Mouse (Mus musculus): ENCODE measurements at regions not wholly inside any gene's neighbourhood (a gene's known extent, or its start where the extent isn't known, plus 50 kb on each side); places are given as distances from the start of the nearest gene placed in this dataset.

- no peak for DNase-seq (ENCODE audit: low spot score)
Measured at GRCm38 (mm10) chr2:81251321-81251720, 634.3 kb downstream of the Nup35 start.

DNA sequence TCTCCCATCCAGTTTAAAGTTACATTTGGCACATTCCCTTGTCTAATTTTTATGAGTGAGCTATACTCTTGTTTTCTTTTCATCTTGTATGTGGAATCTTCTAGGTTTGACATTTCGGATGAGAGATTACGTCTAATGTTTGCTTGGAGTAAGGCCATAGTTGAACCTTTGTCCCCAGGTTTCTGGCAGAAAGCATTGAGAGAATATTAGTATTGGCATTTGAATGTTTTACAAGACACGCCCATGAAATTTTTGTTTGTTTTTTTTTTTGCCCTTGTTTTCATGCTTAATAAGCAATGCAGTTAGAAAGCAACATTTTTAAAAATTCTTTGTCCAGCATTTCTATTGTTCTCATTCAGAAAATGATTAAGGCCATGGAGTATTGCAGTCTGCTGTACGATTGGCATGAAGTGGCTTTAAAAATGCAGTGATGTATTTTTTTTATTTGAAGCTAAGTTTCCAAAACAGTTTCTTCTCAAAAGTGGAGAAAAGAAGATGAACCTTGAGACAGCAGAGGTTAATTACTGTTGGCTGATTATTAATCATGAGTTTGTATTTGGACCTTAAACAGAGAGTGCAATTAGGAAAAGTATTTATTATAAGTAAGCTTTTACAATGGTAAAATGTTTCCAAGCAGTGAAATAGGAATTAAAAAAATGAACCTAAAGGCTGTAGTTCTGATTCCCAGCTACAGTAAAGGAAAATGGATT is 645.2 kb downstream of the Nup35 start:
- DNase-seq (ENCODE audit: low spot score): no peak

GRCm38 (mm10) chr2:81269245-81269880 is 652.3 kb downstream of the Nup35 start:
- no peak for DNase-seq (ENCODE audit: low spot score)

- DNase-seq (ENCODE audit: low spot score): no peak
Measured at GRCm38 (mm10) chr2:81270914-81271313, 653.9 kb downstream of the Nup35 start.

DNA sequence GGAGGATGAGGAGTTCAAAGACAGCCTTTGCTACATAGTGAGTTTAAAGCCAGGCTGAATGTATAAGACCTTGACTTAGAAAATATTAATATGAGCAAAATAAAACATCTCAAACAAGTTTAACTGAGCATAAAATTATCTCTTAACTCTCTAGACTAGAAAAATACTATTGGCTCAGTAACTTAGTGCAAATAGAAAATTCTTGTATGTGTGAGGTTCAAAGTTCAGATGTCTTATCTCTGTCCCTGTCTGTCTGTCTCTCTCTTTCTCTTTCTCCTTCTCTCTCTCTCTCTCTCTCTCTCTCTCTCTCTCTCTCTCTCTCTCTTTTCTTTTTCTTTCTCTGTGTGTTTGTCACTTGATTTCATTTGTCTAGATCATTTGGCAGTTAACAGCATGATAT is 655.5 kb downstream of the Nup35 start:
- DNase-seq (ENCODE audit: low spot score): no peak

DNA sequence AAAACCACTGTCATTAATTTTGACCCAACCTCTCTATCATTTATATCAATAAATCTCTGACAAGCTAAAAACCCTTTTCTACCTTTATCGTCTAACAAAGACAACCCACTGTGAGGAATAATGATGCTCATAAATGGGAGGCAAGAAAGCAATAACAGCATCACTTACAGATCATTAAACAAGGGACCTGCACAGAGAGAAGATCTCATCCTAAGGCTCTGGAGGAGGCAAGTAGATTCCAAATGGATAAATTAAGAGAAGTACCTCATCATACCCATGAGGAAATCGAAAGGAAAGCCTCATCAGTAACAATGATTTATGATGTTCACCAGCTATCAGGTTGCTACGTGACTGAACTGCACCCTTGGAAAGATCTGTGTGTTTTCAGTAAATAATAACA is 670.4 kb downstream of the Nup35 start:
- peak; percentile 2 for DNase-seq (ENCODE audit: low spot score)

- no peak for DNase-seq (ENCODE audit: low spot score)
Measured at GRCm38 (mm10) chr2:81328648-81329047, 711.6 kb downstream of the Nup35 start.

DNA sequence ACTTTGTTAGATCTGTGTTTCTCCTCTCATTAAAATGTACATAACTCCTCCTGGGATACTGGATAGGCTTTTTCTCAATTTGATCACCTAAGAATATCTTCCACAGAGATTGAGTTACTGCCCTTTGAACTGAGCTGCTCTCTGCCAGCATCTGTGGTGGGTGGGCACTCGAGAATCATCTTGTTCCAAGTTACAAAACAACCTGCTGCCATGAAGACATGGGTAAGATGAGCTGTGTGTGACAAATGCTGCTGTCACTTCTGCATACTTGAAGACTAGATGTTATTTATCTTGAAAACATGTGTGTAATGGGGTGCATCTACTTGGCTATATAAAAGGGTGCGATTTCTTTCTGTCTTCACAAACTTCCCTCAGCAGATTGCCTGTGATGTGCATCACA is 716.0 kb upstream of the Zfp804a start:
- DNase-seq (ENCODE audit: low spot score): no peak

DNA sequence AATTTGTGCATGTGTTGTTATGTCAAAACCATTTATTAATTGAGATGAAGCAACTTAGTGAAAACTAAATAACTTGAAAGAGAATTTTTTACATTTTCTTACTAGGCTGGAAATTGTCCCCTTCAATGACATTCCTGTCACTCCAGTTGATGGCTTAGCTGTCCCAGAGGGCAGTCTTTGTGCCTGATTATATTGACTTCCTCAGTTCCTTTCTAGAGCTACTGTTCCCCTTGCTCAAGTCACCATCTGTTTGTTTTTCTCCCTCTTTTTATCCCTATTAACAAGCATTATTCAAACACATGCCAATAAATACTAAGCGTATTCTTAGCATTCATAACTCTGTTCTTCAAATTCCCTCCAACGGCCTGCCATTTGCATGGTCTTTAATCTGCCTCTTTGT is 712.6 kb upstream of the Zfp804a start:
- no peak for DNase-seq (ENCODE audit: low spot score)

All from retina, embryonic 14.5 days (tissue).